Mouse (Mus musculus) bone marrow, adult 2 months (tissue): ENCODE measurements around the gene Dnajc13. TPM values are rescaled to one million over a fixed set of nuclear protein-coding genes. Genes with fewer than 3 reads are reported as not detected.

Source experiments
- H3K27ac ChIP-seq: fragments of 200-500 bp; 2 replicates; pipeline ENCODE4 v1.5.1; 2012; ENCODE audit warnings: low read depth, mild to moderate bottlenecking, control low read depth, inconsistent platforms, low read length; ENCODE audit not compliant: control insufficient read depth, poor library complexity, insufficient read depth
- H3K4me1 ChIP-seq: fragments of 200-500 bp; 2 replicates; pipeline ENCODE4 v1.6.1; 2011; ENCODE audit warnings: low read length; ENCODE audit not compliant: control insufficient read depth, insufficient read depth
- H3K4me3 ChIP-seq: fragments of 200-500 bp; replicated peaks from 2 replicates; pipeline ENCODE3; 2011; ENCODE audit warnings: mild to moderate bottlenecking, low read depth, low read length, control low read depth; ENCODE audit not compliant: control insufficient read depth
- CTCF ChIP-seq: fragments of 200-500 bp; IDR thresholded peaks from 2 replicates; pipeline ENCODE4 v1.5.1; 2011; ENCODE audit warnings: low read length, control low read depth; ENCODE audit not compliant: control insufficient read depth, insufficient read depth
- POLR2A ChIP-seq: fragments of 200-500 bp; IDR thresholded peaks from 2 replicates; pipeline ENCODE4 v1.6.1; 2011; ENCODE audit warnings: low read depth, mild to moderate bottlenecking, control low read depth, low read length, borderline replicate concordance; ENCODE audit not compliant: control insufficient read depth
- WGBS: fragments of 180-500 bp; shearing (Covaris S2); methylation state at CpG from one replicate; pipeline ENCODE4 v1.1.7; 2018; 5-methylcytosine and 5-hydroxymethylcytosine counted together
- polyA plus RNA-seq: library from polyadenylated mRNA; stranded (reverse); fragments of >200 nt; gene quantifications from 2 replicates; pipeline ENCODE4 v1.2.4, GENCODE M21; 2011; ENCODE audit warnings: low replicate concordance; ENCODE audit not compliant: missing spikeins, insufficient read depth, insufficient read length

Gene Dnajc13
- polyA plus RNA-seq, 1 experiment, result 15.6 TPM

- Histone ChIP-seq H3K4me1 (no peaks in the 10 kb centered on the region), H3K4me3 (no peak overlapping the region), H3K27ac (no peak overlapping the region)
- no peak for TF ChIP-seq CTCF
- no peak for TF ChIP-seq POLR2A
- WGBS, result 90% methylated on average over 5 of the region's 5 CpGs
Measured at GRCm38 (mm10) chr9:104187028-104187427, 75.7 kb downstream of the Dnajc13 start.

- WGBS, result 88% methylated on average over 5 of the region's 5 CpGs
Measured at GRCm38 (mm10) chr9:104183181-104183580, 79.5 kb downstream of the Dnajc13 start.

GRCm38 (mm10) chr9:104182328-104182727, 80.4 kb downstream of the Dnajc13 start:
- no peaks in the 10 kb centered on the region for H3K4me1 ChIP-seq
- H3K4me3 ChIP-seq, result no peak overlapping the region
- no peak overlapping the region for H3K27ac ChIP-seq
- WGBS, result 96% methylated on average over 5 of the region's 5 CpGs
- TF ChIP-seq POLR2A (no peak), CTCF (no peak)

More at GRCm38 (mm10) chr9:104183181-104183580, 79.5 kb downstream of the Dnajc13 start:
- H3K4me3 ChIP-seq, result no peak overlapping the region
- no peak overlapping the region for H3K27ac ChIP-seq
- TF ChIP-seq CTCF, result no peak
- TF ChIP-seq POLR2A, result no peak
- no peaks in the 10 kb centered on the region for H3K4me1 ChIP-seq

- H3K4me1 ChIP-seq, result no peaks in the 10 kb centered on the region
- 91% methylated on average over 4 of the region's 4 CpGs for WGBS
- no peak for TF ChIP-seq CTCF
- no peak overlapping the region for H3K27ac ChIP-seq
- H3K4me3 ChIP-seq, result no peak overlapping the region
Measured at GRCm38 (mm10) chr9:104181626-104182025, 81.1 kb downstream of the Dnajc13 start.

DNA sequence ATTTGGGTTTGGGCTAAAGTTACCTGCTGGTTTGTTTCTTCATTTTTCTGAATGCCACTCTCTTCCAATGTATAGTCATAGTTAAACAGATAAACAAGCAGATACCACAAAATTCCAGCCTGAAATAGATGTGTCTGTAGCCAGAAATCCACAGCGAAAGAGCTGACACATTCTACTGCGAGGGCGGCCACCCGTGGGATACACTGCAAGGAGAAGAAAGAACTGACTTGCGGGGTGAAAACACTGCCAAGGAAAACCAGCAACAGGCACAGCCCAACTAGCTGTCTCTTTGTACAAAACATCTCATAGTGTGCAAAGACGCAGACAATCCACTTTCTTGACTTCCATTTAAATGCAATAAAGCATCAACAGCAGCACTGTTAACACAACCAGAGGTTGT, 82.7 kb downstream of the Dnajc13 start:
- Histone ChIP-seq H3K4me3 (no peak overlapping the region), H3K4me1 (no peaks in the 10 kb centered on the region), H3K27ac (no peak overlapping the region)
- WGBS, result 88% methylated on average over 6 of the region's 6 CpGs
- TF ChIP-seq POLR2A (no peak), CTCF (no peak)

DNA sequence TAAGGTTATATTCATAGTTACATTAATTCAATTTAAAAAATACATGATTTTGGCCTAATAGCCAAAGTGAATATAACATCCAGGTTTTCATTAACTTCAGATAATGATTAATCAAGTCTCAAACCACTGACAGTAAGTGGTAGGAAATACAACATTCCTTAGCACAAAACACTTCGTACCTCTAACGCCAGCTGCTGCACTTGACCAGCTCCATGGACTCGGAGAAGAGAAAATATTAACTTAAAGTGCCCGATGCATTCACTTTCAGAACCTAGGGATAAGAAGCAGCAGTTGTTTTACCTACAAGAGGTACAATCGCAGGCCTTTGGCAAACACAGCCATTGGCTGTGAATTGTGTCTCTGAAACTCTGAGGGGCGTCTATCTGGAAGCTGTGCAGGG, 90.4 kb downstream of the Dnajc13 start:
- TF ChIP-seq CTCF (no peak), POLR2A (no peak)
- Histone ChIP-seq H3K4me1 (no peaks in the 10 kb centered on the region), H3K4me3 (no peak overlapping the region), H3K27ac (no peak overlapping the region)
- WGBS, result 89% methylated on average over 6 of the region's 6 CpGs

DNA sequence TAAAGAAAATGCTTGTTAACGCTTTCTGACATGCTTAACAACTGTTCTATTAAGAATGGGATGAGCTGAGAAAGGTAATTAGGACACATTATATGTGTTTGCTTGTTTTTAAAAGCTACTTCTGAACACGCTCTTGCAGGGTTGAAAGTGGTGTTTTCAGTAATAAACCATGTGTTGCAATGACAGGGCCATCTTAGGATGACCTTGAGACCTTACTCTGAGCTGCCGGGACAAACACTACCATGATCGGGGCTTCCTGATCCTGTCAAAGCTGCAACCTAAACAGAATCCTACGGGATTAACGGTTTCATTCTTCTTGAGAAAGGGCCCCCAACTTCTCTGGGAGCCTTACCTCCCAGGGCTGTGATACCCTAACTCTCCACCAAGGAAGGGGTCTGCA, 91.1 kb downstream of the Dnajc13 start:
- no peak overlapping the region for H3K27ac ChIP-seq
- 92% methylated on average over 6 of the region's 6 CpGs for WGBS
- no peak overlapping the region for H3K4me3 ChIP-seq
- no peaks in the 10 kb centered on the region for H3K4me1 ChIP-seq
- no peak for TF ChIP-seq POLR2A
- TF ChIP-seq CTCF, result no peak

- H3K27ac ChIP-seq, result no peak overlapping the region
- no peak for TF ChIP-seq CTCF
- no peak for TF ChIP-seq POLR2A
- H3K4me1 ChIP-seq, result no peaks in the 10 kb centered on the region
- H3K4me3 ChIP-seq, result no peak overlapping the region
- WGBS, result 92% methylated on average over 10 of the region's 10 CpGs
Measured at GRCm38 (mm10) chr9:104169986-104170385, 92.7 kb downstream of the Dnajc13 start.

DNA sequence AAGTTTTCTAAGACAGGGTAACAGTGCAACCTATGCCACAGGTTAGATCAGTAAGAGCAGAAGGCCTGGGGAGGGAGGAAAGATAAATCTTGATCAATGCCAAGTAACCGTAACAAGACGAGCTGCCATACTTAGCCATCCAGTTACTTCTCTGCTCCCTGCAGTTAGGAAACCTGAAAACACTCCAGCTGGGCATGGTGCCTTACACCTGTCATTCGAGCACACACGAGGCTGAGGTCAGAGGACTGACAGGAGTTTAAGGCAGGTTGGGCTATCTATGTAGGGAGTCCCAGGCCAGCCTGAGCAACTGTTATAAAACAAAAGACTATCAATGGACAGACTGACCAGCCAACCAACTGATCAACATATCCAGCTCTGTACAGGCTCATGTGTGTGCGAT, 96.8 kb downstream of the Dnajc13 start:
- no peak overlapping the region for H3K4me3 ChIP-seq
- no peaks in the 10 kb centered on the region for H3K4me1 ChIP-seq
- WGBS, result 89% methylated on average over 5 of the region's 5 CpGs
- TF ChIP-seq CTCF (no peak), POLR2A (no peak)
- no peak overlapping the region for H3K27ac ChIP-seq

- WGBS, result 91% methylated on average over 5 of the region's 5 CpGs
Measured at GRCm38 (mm10) chr9:104164194-104164593, 98.5 kb downstream of the Dnajc13 start.

More at GRCm38 (mm10) chr9:104164194-104164593, 98.5 kb downstream of the Dnajc13 start:
- H3K4me1 ChIP-seq, result no peaks in the 10 kb centered on the region
- no peak for TF ChIP-seq CTCF
- TF ChIP-seq POLR2A, result no peak
- H3K27ac ChIP-seq, result no peak overlapping the region
- H3K4me3 ChIP-seq, result no peak overlapping the region
